Mouse (Mus musculus) ES-E14 (cell line): ENCODE measurements around the gene Pcolce. TPM values are rescaled to one million over a fixed set of nuclear protein-coding genes. Genes with fewer than 3 reads are reported as not detected.
A peak's percentile ranks its signal among the peaks of the same experiment; 100 is the strongest.

Experiments used
- DNase-seq: peaks from one replicate; pipeline ENCODE4 v3.0.0-alpha.2; 2013; ENCODE audit warnings: low read depth, low spot score
- H3K27ac ChIP-seq: 2 replicates; pipeline ENCODE4 v1.5.1; 2012; ENCODE audit warnings: low read depth, mild to moderate bottlenecking, low read length, moderate library complexity, mixed read lengths; ENCODE audit not compliant: poor library complexity, insufficient read depth, severe bottlenecking
- H3K36me3 ChIP-seq: 2 replicates; pipeline ENCODE4 v1.6.1; 2012; ENCODE audit warnings: mild to moderate bottlenecking, low read length, moderate library complexity, mixed read lengths; ENCODE audit not compliant: control insufficient read depth, poor library complexity, insufficient read depth, severe bottlenecking
- H3K4me1 ChIP-seq, 2 experiments: fragments of 150-350 bp in 1 of 2; sonication (generic) in 1 of 2; 2 replicates each; pipeline ENCODE4 v1.6.1; 2012; ENCODE audit warnings: low read length in 2 of 2, mild to moderate bottlenecking in 1 of 2, mixed read lengths in 1 of 2; ENCODE audit not compliant: control insufficient read depth in 2 of 2, insufficient read depth in 2 of 2, poor library complexity in 1 of 2
- H3K4me3 ChIP-seq, 2 experiments: fragments of 150-350 bp in 1 of 2; sonication (generic) in 1 of 2; 2 replicates each; pipeline ENCODE4 v1.5.1; 2012; ENCODE audit warnings: low read length in 2 of 2, low read depth in 1 of 2, mild to moderate bottlenecking in 1 of 2, mixed read lengths in 1 of 2; ENCODE audit not compliant: insufficient read depth in 1 of 2, poor library complexity in 1 of 2, severe bottlenecking in 1 of 2
- H3K9ac ChIP-seq: 2 replicates; pipeline ENCODE4 v1.6.1; 2012; ENCODE audit warnings: low read depth, mild to moderate bottlenecking, low read length, mixed read lengths; ENCODE audit not compliant: poor library complexity, insufficient read depth, severe bottlenecking
- H3K9me3 ChIP-seq: fragments of 150-350 bp; sonication (generic); 2 replicates; pipeline ENCODE4 v1.6.1; 2012; ENCODE audit warnings: low read depth, mild to moderate bottlenecking, low read length; ENCODE audit not compliant: control insufficient read depth, insufficient read depth
- CHD2 ChIP-seq: IDR thresholded peaks from 2 replicates; pipeline ENCODE4 v1.6.1; 2014; ENCODE audit warnings: mild to moderate bottlenecking, low read depth, low read length, inconsistent platforms
- HCFC1 ChIP-seq: IDR thresholded peaks from 2 replicates; pipeline ENCODE4 v1.6.1; 2012; ENCODE audit warnings: low read length, inconsistent platforms, borderline replicate concordance; ENCODE audit not compliant: insufficient read depth
- MAFK ChIP-seq: IDR thresholded peaks from 2 replicates; pipeline ENCODE4 v1.6.1; 2014; ENCODE audit warnings: mild to moderate bottlenecking, low read depth, low read length, inconsistent platforms; ENCODE audit not compliant: insufficient read depth
- ZC3H11A ChIP-seq: IDR thresholded peaks from 2 replicates; pipeline ENCODE4 v1.6.1; 2012; ENCODE audit warnings: low read depth, mild to moderate bottlenecking, inconsistent platforms, low read length, borderline replicate concordance
- ZNF384 ChIP-seq: IDR thresholded peaks from 2 replicates; pipeline ENCODE4 v1.6.1; 2012; ENCODE audit warnings: low read depth, low read length, inconsistent platforms
- in situ Hi-C, 2 experiments: fragments of 600-800 bp; cut with MboI; formaldehyde crosslinking; loops; one replicate each; pipeline ENCODE4 v1.15.1; 2025; ENCODE audit warnings: low sequenced_read_pairs in 2 of 2, inconsistent platforms in 1 of 2; ENCODE audit not compliant: unreplicated experiment in 2 of 2
- total RNA-seq: library from RNA; depleted of rRNA; stranded (reverse); fragments of 300-350 nt; gene quantifications from 2 replicates; pipeline ENCODE4 v1.2.3, GENCODE M21; 2012

Pcolce gene
- total RNA-seq, 1 experiment, result 134 TPM

- no peak overlapping the region for H3K4me3 ChIP-seq
- no peak overlapping the region for H3K27ac ChIP-seq
- in situ Hi-C loops, result no loop called here
- peaks cover 27% of the 10 kb centered on the region for H3K36me3 ChIP-seq
- peaks cover 9 to 35% of the 10 kb centered on the region in 2 experiments; a peak in 3 of 4 replicates for H3K4me1 ChIP-seq
- TF ChIP-seq ZC3H11A (no peak), HCFC1 (no peak), CHD2 (no peak), MAFK (no peak), ZNF384 (no peak)
- no peak overlapping the region for H3K9ac ChIP-seq
- H3K9me3 ChIP-seq, result no peaks in the 10 kb centered on the region
- DNase-seq, result no peak
Observed at GRCm38 (mm10) chr5:137642886-137643285, 29.3 kb upstream of the Pcolce start.

- Histone ChIP-seq H3K36me3 (peaks cover 44% of the 10 kb centered on the region), H3K9ac (peak within 1 kb of the TSS; percentile 36; the same call in 1 of the 2 replicates), H3K27ac (no peak within 1 kb of the TSS), H3K4me3 (peak within 1 kb of the TSS in 1 of 2 experiments; percentile 22; a peak in 2 of 4 replicates), H3K9me3 (no peaks in the 10 kb centered on the region), H3K4me1 (peaks cover 9 to 34% of the 10 kb centered on the region in 2 experiments; a peak in 3 of 4 replicates)
- no peak for TF ChIP-seq ZNF384
- no peak for TF ChIP-seq MAFK
- TF ChIP-seq CHD2, result no peak
- no peak for TF ChIP-seq HCFC1
- no peak for TF ChIP-seq ZC3H11A
- in situ Hi-C loops, result no loop called here
- peak; percentile 80 for DNase-seq
Observed at GRCm38 (mm10) chr5:137641054-137641453, 27.5 kb upstream of the Pcolce start, which contains the start of gene Sap25. TSS of gene Sap25 (plus strand) at chr5:137641334.

GRCm38 (mm10) chr5:137639472-137639871, 25.9 kb upstream of the Pcolce start:
- no peaks in the 10 kb centered on the region for H3K9me3 ChIP-seq
- H3K4me1 ChIP-seq, result peaks cover 7 to 29% of the 10 kb centered on the region in 2 experiments; a peak in 3 of 4 replicates
- H3K9ac ChIP-seq, result peak overlapping the region; percentile 22; the same call in 1 of the 2 replicates
- H3K27ac ChIP-seq, result no peak overlapping the region
- TF ChIP-seq HCFC1 (no peak), MAFK (no peak), ZNF384 (no peak), CHD2 (no peak), ZC3H11A (no peak)
- in situ Hi-C loops, result no loop called here
- H3K36me3 ChIP-seq, result peaks cover 53% of the 10 kb centered on the region
- no peak for DNase-seq
- H3K4me3 ChIP-seq, result peak overlapping the region; percentile 7 to 24; a peak in 2 of 4 replicates

GRCm38 (mm10) chr5:137633397-137634084, 20.0 kb upstream of the Pcolce start:
- TF ChIP-seq HCFC1 (no peak), CHD2 (no peak), ZNF384 (no peak), MAFK (no peak), ZC3H11A (no peak)
- Histone ChIP-seq H3K9me3 (no peaks in the 10 kb centered on the region), H3K36me3 (peaks cover 39% of the 10 kb centered on the region), H3K4me1 (peaks cover 2 to 29% of the 10 kb centered on the region in 2 experiments; a peak in 3 of 4 replicates), H3K9ac (peak overlapping the region; percentile 54; the same call in 1 of the 2 replicates), H3K4me3 (no peak overlapping the region; a peak in 1 of 4 replicates), H3K27ac (peak overlapping the region; percentile 42; the same call in 1 of the 2 replicates)
- in situ Hi-C loops, result no loop called here
- no peak for DNase-seq
